Mouse (Mus musculus): ENCODE data around the gene Duox2. TPM values are rescaled to one million over a fixed set of nuclear protein-coding genes. Genes with fewer than 3 reads are reported as not detected.

Duox2 gene
- total RNA-seq, 2 experiments from 2014 or later = 0.06 to 0.13 TPM

GRCm38 (mm10) chr2:122299911-122300655 lies 1.8 kb upstream of the Duox2 start:
- Histone ChIP-seq H3K27ac (no peak overlapping the region), H3K4me3 (no peak overlapping the region)
- intact Hi-C loops (cut with DNase I) = no loop called here
- TF ChIP-seq CTCF (IDR thresholded peaks at IDR 0.05) = no peak
- DNase-seq = no peak

GRCm38 (mm10) chr2:122298596-122299490 lies 594 bp upstream of the Duox2 start, which contains the start of gene Duoxa2:
Gene Duoxa2 (plus strand): TSS chr2:122298900.
- peak within 1 kb of the TSS; percentile 64 for H3K4me3 ChIP-seq
- intact Hi-C loops (cut with DNase I) = no loop called here

GRCm38 (mm10) chr2:122297271-122298095 lies 766 bp downstream of the Duox2 start:
- intact Hi-C loops (cut with DNase I) = no loop called here
- no peak for DNase-seq
- H3K4me3 ChIP-seq = peak overlapping the region; percentile 30
- no peak overlapping the region for H3K27ac ChIP-seq
- TF ChIP-seq CTCF (IDR thresholded peaks at IDR 0.05) = no peak

More at GRCm38 (mm10) chr2:122298596-122299490, 594 bp upstream of the Duox2 start, which contains the start of gene Duoxa2:
- TF ChIP-seq CTCF (IDR thresholded peaks at IDR 0.05) = no peak
- no peak within 1 kb of the TSS for H3K27ac ChIP-seq
- DNase-seq = peak; percentile 35

GRCm38 (mm10) chr2:122294916-122295315 lies 3.3 kb downstream of the Duox2 start:
- no peak overlapping the region for H3K27ac ChIP-seq
- no peak overlapping the region for H3K4me3 ChIP-seq
- intact Hi-C loops (cut with DNase I) = no loop called here
- no peak for DNase-seq
- no peak for TF ChIP-seq CTCF (IDR thresholded peaks at IDR 0.05)

- no peak for TF ChIP-seq CTCF (IDR thresholded peaks at IDR 0.05)
- DNase-seq = no peak
- intact Hi-C loops (cut with DNase I) = no loop called here
- no peak overlapping the region for H3K27ac ChIP-seq
- H3K4me3 ChIP-seq = no peak overlapping the region
Measured at GRCm38 (mm10) chr2:122286137-122286536, 12.1 kb downstream of the Duox2 start.

GRCm38 (mm10) chr2:122284091-122284490 lies 14.2 kb downstream of the Duox2 start:
- no peak overlapping the region for H3K27ac ChIP-seq
- no peak for DNase-seq
- intact Hi-C loops (cut with DNase I) = no loop called here
- no peak for TF ChIP-seq CTCF (IDR thresholded peaks at IDR 0.05)
- no peak overlapping the region for H3K4me3 ChIP-seq

- DNase-seq = no peak
- H3K27ac ChIP-seq = no peak overlapping the region
- no peak overlapping the region for H3K4me3 ChIP-seq
- intact Hi-C loops (cut with DNase I) = no loop called here
- TF ChIP-seq CTCF (IDR thresholded peaks at IDR 0.05) = no peak
Measured at GRCm38 (mm10) chr2:122278769-122279168, 19.5 kb downstream of the Duox2 start.

- DNase-seq = no peak
- H3K27ac ChIP-seq = no peak overlapping the region
- H3K4me3 ChIP-seq = no peak overlapping the region
- intact Hi-C loops (cut with DNase I) = no loop called here
- no peak for TF ChIP-seq CTCF (IDR thresholded peaks at IDR 0.05)
Measured at GRCm38 (mm10) chr2:122266407-122267193, 31.6 kb downstream of the Duox2 start.

- no peak for TF ChIP-seq CTCF (IDR thresholded peaks at IDR 0.05)
- no peak for DNase-seq
- intact Hi-C loops (cut with DNase I) = no loop called here
- H3K4me3 ChIP-seq = no peak overlapping the region
- no peak overlapping the region for H3K27ac ChIP-seq
Measured at GRCm38 (mm10) chr2:122264690-122265089, 33.6 kb downstream of the Duox2 start.

- intact Hi-C loops (cut with DNase I) = no loop called here
- DNase-seq = no peak
- H3K27ac ChIP-seq = no peak overlapping the region
- TF ChIP-seq CTCF (IDR thresholded peaks at IDR 0.05) = no peak
- no peak overlapping the region for H3K4me3 ChIP-seq
Measured at GRCm38 (mm10) chr2:122260729-122261128, 37.5 kb downstream of the Duox2 start.

GRCm38 (mm10) chr2:122255997-122256396 lies 42.3 kb downstream of the Duox2 start:
- intact Hi-C loops (cut with DNase I) = no loop called here
- TF ChIP-seq CTCF (IDR thresholded peaks at IDR 0.05) = no peak
- Histone ChIP-seq H3K4me3 (no peak overlapping the region), H3K27ac (no peak overlapping the region)
- no peak for DNase-seq

GRCm38 (mm10) chr2:122247786-122248185 lies 50.5 kb downstream of the Duox2 start:
- intact Hi-C loops (cut with DNase I) = no loop called here
- no peak for TF ChIP-seq CTCF (IDR thresholded peaks at IDR 0.05)
- Histone ChIP-seq H3K4me3 (no peak overlapping the region), H3K27ac (no peak overlapping the region)
- no peak for DNase-seq

Data from gastrocnemius, adult 2 months (tissue).